Mouse (Mus musculus) hindbrain, embryonic 11.5 days (tissue): ENCODE data around the gene Trip13. TPM values are rescaled to one million over a fixed set of nuclear protein-coding genes. Genes with fewer than 3 reads are reported as not detected.
A peak's percentile ranks its signal among the peaks of the same experiment; 100 is the strongest.

Experiments
- ATAC-seq: fragments of 200-750 bp; cut with Nextera tagmentation; 2 replicates; pipeline ENCODE4 v1.8.0; 2017; ENCODE audit warnings: mild to moderate bottlenecking, moderate TSS enrichment, moderate library complexity; ENCODE audit not compliant: low FRiP score
- DNase-seq: peaks from one replicate; pipeline ENCODE4 v3.0.0-alpha.2; 2015; ENCODE audit warnings: low spot score
- H3K27ac ChIP-seq: fragments of 300-500 bp; sonication (generic); 2 replicates; pipeline ENCODE4 v1.5.1; 2014; ENCODE audit warnings: mild to moderate bottlenecking, low read depth, low read length
- H3K27me3 ChIP-seq: fragments of 300-500 bp; sonication (generic); 2 replicates; pipeline ENCODE4 v1.6.1; 2014; ENCODE audit warnings: mild to moderate bottlenecking, low read length, moderate library complexity, mixed read lengths; ENCODE audit not compliant: control insufficient read depth, insufficient read depth
- H3K36me3 ChIP-seq: fragments of 300-500 bp; sonication (generic); 2 replicates; pipeline ENCODE4 v1.6.1; 2014; ENCODE audit warnings: mild to moderate bottlenecking, low read length, moderate library complexity, mixed read lengths; ENCODE audit not compliant: control insufficient read depth, insufficient read depth
- H3K4me1 ChIP-seq: fragments of 300-500 bp; sonication (generic); replicated peaks from 2 replicates; pipeline ENCODE4 v1.6.1; 2014; ENCODE audit warnings: low read length, mixed read lengths; ENCODE audit not compliant: control insufficient read depth, insufficient read depth
- H3K4me2 ChIP-seq: fragments of 300-500 bp; sonication (generic); replicated peaks from 2 replicates; pipeline ENCODE4 v1.6.1; 2014; ENCODE audit warnings: mild to moderate bottlenecking, low read depth, low read length
- H3K4me3 ChIP-seq: fragments of 300-500 bp; sonication (generic); 2 replicates; pipeline ENCODE4 v1.5.1; 2014; ENCODE audit warnings: low read depth, low read length
- H3K9ac ChIP-seq: fragments of 300-500 bp; sonication (generic); 2 replicates; pipeline ENCODE4 v1.6.1; 2014; ENCODE audit warnings: low read depth, low read length
- H3K9me3 ChIP-seq: fragments of 300-500 bp; sonication (generic); 2 replicates; pipeline ENCODE4 v1.6.1; 2016; ENCODE audit warnings: low read length; ENCODE audit not compliant: control insufficient read depth
- WGBS: fragments of 180-500 bp; shearing (Covaris S2); extraction: QIAGEN DNeasy Blood & Tissue Kit; methylation state at CpG from one replicate; pipeline ENCODE4 v1.1.7; 2014; 5-methylcytosine and 5-hydroxymethylcytosine counted together
- polyA plus RNA-seq: library from polyadenylated mRNA; unstranded; fragments of >200 nt; fragmentation: Nextera tagmentation; extraction: Ambion mirVana; gene quantifications from 2 replicates; pipeline ENCODE4 v1.2.1, GENCODE M21; 2014

Gene Trip13
- polyA plus RNA-seq, 1 experiment from 2014 or later = 40.1 TPM

GRCm38 (mm10) chr13:73907136-73907535 is 30.4 kb downstream of the Trip13 start:
- Histone ChIP-seq H3K27me3 (no peaks in the 10 kb centered on the region), H3K36me3 (no peaks in the 10 kb centered on the region), H3K27ac (no peak overlapping the region), H3K4me1 (no peaks in the 10 kb centered on the region), H3K4me2 (no peak overlapping the region), H3K4me3 (no peak overlapping the region), H3K9me3 (no peaks in the 10 kb centered on the region), H3K9ac (no peak overlapping the region)
- ATAC-seq (no peak), DNase-seq (no peak)
- WGBS = 84% methylated on average over 5 of the region's 5 CpGs

DNA sequence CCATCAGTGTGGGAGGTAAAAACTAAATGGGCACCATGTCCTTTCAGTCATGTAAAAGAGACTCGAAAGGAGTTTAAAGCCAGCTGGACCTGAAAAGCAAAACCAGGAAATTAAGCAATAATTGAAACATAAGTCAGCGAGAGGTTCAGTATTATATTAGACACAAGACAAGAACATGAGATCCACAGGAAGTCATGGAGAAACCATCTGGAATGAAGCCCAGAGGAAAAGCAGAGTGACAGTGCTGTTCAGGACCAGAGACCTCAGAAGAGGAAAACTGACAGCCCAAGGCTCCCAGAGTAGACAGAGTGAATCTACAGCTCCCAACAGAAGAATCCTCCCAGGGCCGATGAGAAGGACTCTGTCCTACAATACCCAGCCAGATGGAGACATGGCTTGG is 40.0 kb downstream of the Trip13 start:
- H3K4me2 ChIP-seq = no peak overlapping the region
- no peak overlapping the region for H3K27ac ChIP-seq
- 85% methylated on average over 3 of the region's 3 CpGs for WGBS
- no peak for ATAC-seq
- H3K36me3 ChIP-seq = no peaks in the 10 kb centered on the region
- no peaks in the 10 kb centered on the region for H3K9me3 ChIP-seq
- no peaks in the 10 kb centered on the region for H3K27me3 ChIP-seq
- H3K4me1 ChIP-seq = no peaks in the 10 kb centered on the region
- no peak for DNase-seq
- H3K9ac ChIP-seq = no peak overlapping the region
- H3K4me3 ChIP-seq = no peak overlapping the region

- WGBS = 43% methylated on average over 6 of the region's 6 CpGs
- H3K9ac ChIP-seq = no peak overlapping the region
- H3K27me3 ChIP-seq = no peaks in the 10 kb centered on the region
- DNase-seq (peak; percentile 20), ATAC-seq (no peak)
- H3K4me3 ChIP-seq = no peak overlapping the region
- no peak overlapping the region for H3K27ac ChIP-seq
- H3K9me3 ChIP-seq = no peaks in the 10 kb centered on the region
- no peaks in the 10 kb centered on the region for H3K36me3 ChIP-seq
- H3K4me1 ChIP-seq = no peaks in the 10 kb centered on the region
- H3K4me2 ChIP-seq = no peak overlapping the region
Measured at GRCm38 (mm10) chr13:73892493-73893178, 44.9 kb downstream of the Trip13 start.

DNA sequence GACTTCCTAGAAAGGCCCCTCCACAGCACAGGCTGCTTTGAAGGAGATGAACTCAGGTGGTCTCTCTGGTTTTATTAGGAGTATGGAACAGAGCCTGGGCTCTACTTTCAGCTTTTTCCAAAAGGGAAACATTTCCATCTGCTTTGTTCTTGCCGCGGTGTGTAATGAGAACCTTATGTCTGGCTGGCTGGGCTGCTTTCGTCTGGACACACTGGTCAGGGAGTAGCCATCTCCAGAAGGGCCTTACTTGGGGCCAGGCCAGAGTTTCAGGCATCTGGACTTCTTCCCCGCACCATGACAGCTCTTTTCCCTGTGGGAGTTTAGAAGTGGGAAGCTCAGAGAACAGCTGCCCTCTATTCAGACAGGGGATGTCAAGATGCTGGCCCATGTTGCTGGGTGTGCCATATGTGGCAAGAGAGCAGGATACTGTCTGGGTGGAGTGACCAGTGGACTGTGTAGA is 50.1 kb downstream of the Trip13 start:
- Histone ChIP-seq H3K4me2 (no peak overlapping the region), H3K9me3 (no peaks in the 10 kb centered on the region), H3K27me3 (no peaks in the 10 kb centered on the region), H3K4me1 (no peaks in the 10 kb centered on the region), H3K36me3 (no peaks in the 10 kb centered on the region), H3K27ac (no peak overlapping the region), H3K9ac (no peak overlapping the region), H3K4me3 (no peak overlapping the region)
- 61% methylated on average over 4 of the region's 4 CpGs for WGBS
- no peak for ATAC-seq
- DNase-seq = no peak

- Histone ChIP-seq H3K4me1 (no peaks in the 10 kb centered on the region), H3K4me3 (no peak overlapping the region), H3K9me3 (no peaks in the 10 kb centered on the region), H3K4me2 (no peak overlapping the region), H3K27me3 (no peaks in the 10 kb centered on the region), H3K36me3 (no peaks in the 10 kb centered on the region), H3K9ac (no peak overlapping the region), H3K27ac (no peak overlapping the region)
- 71% methylated on average over 5 of the region's 5 CpGs for WGBS
- DNase-seq = no peak
- no peak for ATAC-seq
Measured at GRCm38 (mm10) chr13:73886601-73887000, 51.0 kb downstream of the Trip13 start.

GRCm38 (mm10) chr13:73886066-73886465 is 51.5 kb downstream of the Trip13 start:
- DNase-seq (no peak), ATAC-seq (no peak)
- WGBS = 78% methylated on average over 4 of the region's 4 CpGs
- no peaks in the 10 kb centered on the region for H3K4me1 ChIP-seq
- no peak overlapping the region for H3K9ac ChIP-seq
- H3K27me3 ChIP-seq = no peaks in the 10 kb centered on the region
- H3K4me2 ChIP-seq = no peak overlapping the region
- H3K4me3 ChIP-seq = no peak overlapping the region
- H3K27ac ChIP-seq = no peak overlapping the region
- H3K9me3 ChIP-seq = no peaks in the 10 kb centered on the region
- H3K36me3 ChIP-seq = no peaks in the 10 kb centered on the region

GRCm38 (mm10) chr13:73885656-73886055 is 51.9 kb downstream of the Trip13 start:
- no peak overlapping the region for H3K27ac ChIP-seq
- H3K4me2 ChIP-seq = no peak overlapping the region
- ATAC-seq (no peak), DNase-seq (no peak)
- no peaks in the 10 kb centered on the region for H3K4me1 ChIP-seq
- H3K9me3 ChIP-seq = no peaks in the 10 kb centered on the region
- 91% methylated on average over 4 of the region's 4 CpGs for WGBS
- H3K4me3 ChIP-seq = no peak overlapping the region
- H3K9ac ChIP-seq = no peak overlapping the region
- H3K27me3 ChIP-seq = no peaks in the 10 kb centered on the region
- H3K36me3 ChIP-seq = no peaks in the 10 kb centered on the region

- no peak overlapping the region for H3K4me3 ChIP-seq
- 73% methylated on average over 8 of the region's 8 CpGs for WGBS
- DNase-seq (no peak), ATAC-seq (no peak)
- no peaks in the 10 kb centered on the region for H3K4me1 ChIP-seq
- H3K9ac ChIP-seq = no peak overlapping the region
- H3K27ac ChIP-seq = no peak overlapping the region
- H3K4me2 ChIP-seq = no peak overlapping the region
- H3K36me3 ChIP-seq = no peaks in the 10 kb centered on the region
- H3K27me3 ChIP-seq = no peaks in the 10 kb centered on the region
- no peaks in the 10 kb centered on the region for H3K9me3 ChIP-seq
Measured at GRCm38 (mm10) chr13:73881347-73881746, 56.2 kb downstream of the Trip13 start.

DNA sequence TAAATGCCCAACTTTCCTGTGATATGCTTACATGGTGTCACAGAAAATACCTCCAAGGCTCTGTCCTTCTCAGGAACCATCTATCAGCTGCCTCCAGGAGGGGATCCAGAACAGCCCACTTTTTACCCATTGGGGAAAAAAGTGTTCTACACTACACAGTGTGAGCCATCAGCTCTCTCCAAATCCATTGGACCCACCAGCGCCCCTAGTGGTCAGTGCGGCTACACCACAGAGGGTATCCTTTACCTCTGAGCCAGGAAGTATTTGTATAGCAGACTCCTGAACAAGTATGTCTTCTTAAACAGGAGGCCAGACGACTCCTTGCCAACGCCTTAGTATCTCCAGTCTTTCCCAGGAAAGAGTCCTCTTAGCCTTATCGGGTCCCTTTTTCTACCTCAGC is 57.8 kb downstream of the Trip13 start:
- H3K36me3 ChIP-seq = no peaks in the 10 kb centered on the region
- H3K4me2 ChIP-seq = no peak overlapping the region
- no peak overlapping the region for H3K4me3 ChIP-seq
- H3K9ac ChIP-seq = no peak overlapping the region
- no peak for ATAC-seq
- no peaks in the 10 kb centered on the region for H3K27me3 ChIP-seq
- no peaks in the 10 kb centered on the region for H3K4me1 ChIP-seq
- H3K27ac ChIP-seq = no peak overlapping the region
- WGBS = 87% methylated on average over 5 of the region's 5 CpGs
- DNase-seq = no peak
- H3K9me3 ChIP-seq = no peaks in the 10 kb centered on the region
